Mouse (Mus musculus) thymus, adult 18-20 months (tissue): ENCODE measurements around the gene Gm8104.
"Not testable (repeated sequence)": the region's sequence is repeated elsewhere in the genome, so short reads cannot be mapped to it uniquely, and the experiment has no call there.

Source experiments
- DNase-seq, 2 experiments: peaks; one replicate each; pipeline ENCODE4 v3.0.0; 2022; ENCODE audit warnings: mixed read lengths in 2 of 2

The Gm8104 gene

GRCm38 (mm10) chr14:43100301-43100700, at the start of gene Gm8104:
TSS of gene Gm8104 (plus strand) at chr14:43100601.
- DNase-seq = not testable (repeated sequence)

DNA sequence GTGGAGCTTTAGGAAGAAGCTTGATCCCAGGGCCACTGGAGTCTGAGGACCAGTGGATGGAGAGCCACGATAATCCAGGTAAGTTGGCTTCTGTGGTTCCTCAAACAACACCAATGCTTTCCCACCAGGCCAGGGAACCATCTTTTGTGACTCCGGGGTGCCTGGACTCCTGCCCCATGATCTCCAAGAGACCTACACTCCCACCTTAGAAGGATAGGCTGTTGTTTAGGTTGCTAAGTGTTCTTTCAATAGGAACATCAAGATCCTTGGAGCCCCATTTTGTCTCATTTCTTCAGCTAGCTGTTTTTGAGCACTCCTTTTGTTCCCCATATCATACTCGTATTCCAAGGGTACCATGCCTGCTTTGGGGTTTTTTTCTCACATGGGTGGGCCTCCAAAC, 42.3 kb upstream of the Gm8104 start:
- not testable (repeated sequence) for DNase-seq

- DNase-seq = not testable (repeated sequence)
These were observed 40.2 kb upstream of the Gm8104 start for GRCm38 (mm10) chr14:43060179-43060578.

GRCm38 (mm10) chr14:43076543-43076942, 23.9 kb upstream of the Gm8104 start, which contains the start of gene Gm8094:
TSS of gene Gm8094 (minus strand) at chr14:43076643.
- DNase-seq = not testable (repeated sequence)

- not testable (repeated sequence) for DNase-seq
These were observed 15.3 kb upstream of the Gm8104 start for GRCm38 (mm10) chr14:43084936-43085730.

- DNase-seq = not testable (repeated sequence)
These were observed 11.1 kb upstream of the Gm8104 start for GRCm38 (mm10) chr14:43089103-43089919.

- DNase-seq = not testable (repeated sequence)
These were observed 19.3 kb downstream of the Gm8104 start for GRCm38 (mm10) chr14:43119673-43120072.

DNA sequence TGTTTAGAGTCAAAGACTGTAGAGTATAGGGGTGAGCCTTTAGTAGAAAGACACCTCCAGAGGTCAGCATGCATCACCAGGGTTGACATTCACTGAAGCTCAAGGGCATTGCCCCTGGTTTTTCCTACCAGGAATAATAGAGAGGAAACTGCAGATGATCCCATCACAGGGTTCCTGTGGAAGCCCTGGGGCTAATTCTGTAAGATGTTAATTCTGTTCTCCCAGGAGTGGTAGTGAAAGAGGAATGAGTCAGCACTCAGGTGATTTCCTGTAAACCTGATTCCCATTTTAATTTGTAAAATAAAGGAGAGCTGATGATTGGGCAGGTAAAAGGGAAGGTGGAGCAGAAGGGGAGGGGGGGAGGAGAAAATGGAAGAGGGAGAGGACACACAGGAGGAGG, 25.9 kb downstream of the Gm8104 start:
- not testable (repeated sequence) for DNase-seq
